Comparison of ENCODE assay signal across 9 mouse cellular contexts in genomic region chr4:41708192-41708745, GRCm38 (mm10). TPM values are rescaled to one million over a fixed set of nuclear protein-coding genes. Genes with fewer than 3 reads are reported as not detected.
DNase-seq lines count a peak whose midpoint lies in the region; ATAC-seq and TF ChIP-seq lines count a peak whose summit lies in the region.
"Had no signal": no experiment of that assay in that cellular context is flagged by ENCODE, and none has a peak within 500 bp of the region (broad histone marks: within the 10 kb centered on the region; RNA-seq: fewer than 3 reads in every experiment).

No protein-coding gene starts in this region.

- H3K4me3 ChIP-seq in forebrain, embryonic 12.5 days (replicated peaks), result no peak overlapping the region
- no peak overlapping the region for H3K4me3 ChIP-seq in forebrain, embryonic 10.5 days
- no peak overlapping the region for H3K4me3 ChIP-seq in lung, adult 2 months (replicated peaks; ENCODE audit: extremely low read depth, low read depth, low read length)
- H3K4me3 ChIP-seq in embryonic facial prominence, embryonic 10.5 days, result no peak overlapping the region

- H3K9me3 ChIP-seq in forebrain, embryonic 12.5 days, result no peaks in the 10 kb centered on the region
- H3K9me3 ChIP-seq in forebrain, embryonic 10.5 days, result no peaks in the 10 kb centered on the region
- no peaks in the 10 kb centered on the region for H3K9me3 ChIP-seq in embryonic facial prominence, embryonic 10.5 days

- peak; percentile 10; the same call in 1 of the 2 replicates for TF ChIP-seq CTCF in lung, adult 2 months (IDR thresholded peaks at IDR 0.05; ENCODE audit: insufficient read depth, low read length)

- no peak for TF ChIP-seq POLR2A in lung, adult 2 months (IDR thresholded peaks at IDR 0.05; ENCODE audit: borderline replicate concordance, extremely low read depth, low read depth, low read length)

- 0 out of 2 replicates have a peak overlapping the region, but pooled peaks have one; percentile 59 for H3K27ac ChIP-seq in forebrain, embryonic 12.5 days
- no peak overlapping the region; the same call in 1 of the 2 replicates for H3K27ac ChIP-seq in forebrain, embryonic 10.5 days
- H3K27ac ChIP-seq in embryonic facial prominence, embryonic 10.5 days (replicated peaks), result peak overlapping the region; percentile 16; the same call in 1 of the 2 replicates

- H3K36me3 ChIP-seq in forebrain, embryonic 12.5 days (replicated peaks), result peaks cover 8% of the 10 kb centered on the region
- H3K36me3 ChIP-seq in forebrain, embryonic 10.5 days (replicated peaks), result peaks cover 24% of the 10 kb centered on the region
- H3K36me3 ChIP-seq in embryonic facial prominence, embryonic 10.5 days (replicated peaks), result peaks cover 21% of the 10 kb centered on the region

- WGBS in forebrain, embryonic 12.5 days, result 43% methylated on average over 8 of the region's 8 CpGs
- WGBS in forebrain, embryonic 10.5 days, result 45% methylated on average over 8 of the region's 8 CpGs
- 33% methylated on average over 8 of the region's 8 CpGs for WGBS in lung, adult 2 months
- 39% methylated on average over 8 of the region's 8 CpGs for WGBS in embryonic facial prominence, embryonic 10.5 days

- H3K9ac ChIP-seq in forebrain, embryonic 12.5 days, result no peak overlapping the region

- no peak for ATAC-seq in forebrain, embryonic 12.5 days (ENCODE audit: low FRiP score)
- no peak for ATAC-seq in erythroblast, adult 5-6 weeks (replicated peaks; ENCODE audit: low FRiP score, poor library complexity, severe bottlenecking)

- H3K4me1 ChIP-seq in forebrain, embryonic 12.5 days, result peaks cover 64% of the 10 kb centered on the region
- peaks cover 70% of the 10 kb centered on the region for H3K4me1 ChIP-seq in forebrain, embryonic 10.5 days
- H3K4me1 ChIP-seq in lung, adult 2 months (ENCODE audit: control insufficient read depth, insufficient read depth, low read length), result peaks cover 7% of the 10 kb centered on the region
- H3K4me1 ChIP-seq in embryonic facial prominence, embryonic 10.5 days, result peaks cover 73% of the 10 kb centered on the region

- H3K27me3 ChIP-seq in forebrain, embryonic 12.5 days, result peaks cover 24% of the 10 kb centered on the region
- peaks cover 42% of the 10 kb centered on the region for H3K27me3 ChIP-seq in forebrain, embryonic 10.5 days (ENCODE audit: poor library complexity, severe bottlenecking)
- H3K27me3 ChIP-seq in embryonic facial prominence, embryonic 10.5 days (replicated peaks; ENCODE audit: low read depth, poor library complexity, severe bottlenecking), result peaks cover 45% of the 10 kb centered on the region

- no peak for DNase-seq in forebrain, embryonic 10.5 days (ENCODE audit: extremely low spot score, low spot score)
- peak; percentile 31 for DNase-seq in lung, adult 2 months
- DNase-seq in lung, adult 18-20 months, result no peak
- DNase-seq in embryonic facial prominence, embryonic 10.5 days (ENCODE audit: low spot score), result no peak
- peak; percentile 77 for DNase-seq in lung, postnatal 10 days
- DNase-seq in gastrocnemius, postnatal 10 days, result no peak

- no peak overlapping the region for H3K4me2 ChIP-seq in forebrain, embryonic 12.5 days

RNA-seq across cellular contexts. Expression of gene Rpp25l, which starts 5.1 kb away (rescaled TPM):
- polyA plus RNA-seq in forebrain, embryonic 12.5 days (2016; fragmentation: Nextera tagmentation; extraction: Ambion mirVana), result 77.0 and 79.1 TPM in 2 replicates
- 97.3 and 98.1 TPM in 2 replicates for polyA plus RNA-seq in forebrain, embryonic 10.5 days (2016; fragmentation: Nextera tagmentation; extraction: Ambion mirVana)
- polyA plus RNA-seq in lung, adult 2 months (2012; rRNA removed), result 42.8 and 44.3 TPM in 2 replicates
- polyA plus RNA-seq in embryonic facial prominence, embryonic 10.5 days (2016; fragmentation: Nextera tagmentation; extraction: Ambion mirVana), result 91.2 and 91.9 TPM in 2 replicates
- total RNA-seq in erythroblast, adult 5-6 weeks (2015; ENCODE audit: low replicate concordance), result 6.3 and 9.6 TPM in 2 replicates
- 2.5 and 4.7 TPM in 2 replicates for total RNA-seq in erythroblast, adult 5-6 weeks (2017; ENCODE audit: low replicate concordance)
- total RNA-seq in gastrocnemius, postnatal 10 days (2021), result 10 to 100 TPM; 31.5 to 41.4 TPM

RNA-seq across cellular contexts. Expression of gene Il11ra1, which starts 8.5 kb away (rescaled TPM):
- polyA plus RNA-seq in forebrain, embryonic 12.5 days (2016; fragmentation: Nextera tagmentation; extraction: Ambion mirVana), result 56.6 and 62.1 TPM in 2 replicates
- polyA plus RNA-seq in forebrain, embryonic 10.5 days (2016; fragmentation: Nextera tagmentation; extraction: Ambion mirVana), result 82.0 and 90.0 TPM in 2 replicates
- polyA plus RNA-seq in lung, adult 2 months (2012; rRNA removed), result 107 and 109 TPM in 2 replicates
- polyA plus RNA-seq in embryonic facial prominence, embryonic 10.5 days (2016; fragmentation: Nextera tagmentation; extraction: Ambion mirVana), result 146 and 188 TPM in 2 replicates
- total RNA-seq in erythroblast, adult 5-6 weeks (2015; ENCODE audit: low replicate concordance), result 4.6 and 7.5 TPM in 2 replicates
- 8.2 and 18.1 TPM in 2 replicates for total RNA-seq in erythroblast, adult 5-6 weeks (2017; ENCODE audit: low replicate concordance)
- 10 to 100 TPM; 74.3 to 75.3 TPM for total RNA-seq in gastrocnemius, postnatal 10 days (2021)

RNA-seq across cellular contexts. Expression of gene Cntfr, which starts 11.4 kb away (rescaled TPM):
- 21.9 and 28.3 TPM in 2 replicates for polyA plus RNA-seq in forebrain, embryonic 12.5 days (2016; fragmentation: Nextera tagmentation; extraction: Ambion mirVana)
- polyA plus RNA-seq in forebrain, embryonic 10.5 days (2016; fragmentation: Nextera tagmentation; extraction: Ambion mirVana), result 19.4 and 21.9 TPM in 2 replicates
- polyA plus RNA-seq in lung, adult 2 months (2012; rRNA removed), result 10.5 and 14.0 TPM in 2 replicates
- polyA plus RNA-seq in embryonic facial prominence, embryonic 10.5 days (2016; fragmentation: Nextera tagmentation; extraction: Ambion mirVana), result 8.6 and 11.1 TPM in 2 replicates
- not detected in 2 replicates for total RNA-seq in erythroblast, adult 5-6 weeks (2015; ENCODE audit: low replicate concordance)
- not detected in 2 replicates for total RNA-seq in erythroblast, adult 5-6 weeks (2017; ENCODE audit: low replicate concordance)
- total RNA-seq in gastrocnemius, postnatal 10 days (2021), result 10 to 100 TPM; 20.1 to 28.2 TPM

RNA-seq across cellular contexts. Expression of gene Dctn3, which starts 14.7 kb away (rescaled TPM):
- polyA plus RNA-seq in forebrain, embryonic 12.5 days (2016; fragmentation: Nextera tagmentation; extraction: Ambion mirVana), result 159 and 179 TPM in 2 replicates
- 141 and 142 TPM in 2 replicates for polyA plus RNA-seq in forebrain, embryonic 10.5 days (2016; fragmentation: Nextera tagmentation; extraction: Ambion mirVana)
- polyA plus RNA-seq in lung, adult 2 months (2012; rRNA removed), result 44.3 and 45.0 TPM in 2 replicates
- 133 and 140 TPM in 2 replicates for polyA plus RNA-seq in embryonic facial prominence, embryonic 10.5 days (2016; fragmentation: Nextera tagmentation; extraction: Ambion mirVana)
- total RNA-seq in erythroblast, adult 5-6 weeks (2015; ENCODE audit: low replicate concordance), result 22.8 and 26.7 TPM in 2 replicates
- total RNA-seq in erythroblast, adult 5-6 weeks (2017; ENCODE audit: low replicate concordance), result 30.0 and 37.1 TPM in 2 replicates
- total RNA-seq in gastrocnemius, postnatal 10 days (2021), result 10 to 100 TPM; 44.3 to 57.6 TPM

RNA-seq across cellular contexts. Expression of gene Arid3c, which starts 22.7 kb away (rescaled TPM):
- polyA plus RNA-seq in forebrain, embryonic 12.5 days (2016; fragmentation: Nextera tagmentation; extraction: Ambion mirVana), result 0.42 and 0.46 TPM in 2 replicates
- 1.1 and 1.4 TPM in 2 replicates for polyA plus RNA-seq in forebrain, embryonic 10.5 days (2016; fragmentation: Nextera tagmentation; extraction: Ambion mirVana)
- polyA plus RNA-seq in lung, adult 2 months (2012; rRNA removed), result not detected in 2 replicates
- 0.50 and 0.86 TPM in 2 replicates for polyA plus RNA-seq in embryonic facial prominence, embryonic 10.5 days (2016; fragmentation: Nextera tagmentation; extraction: Ambion mirVana)
- total RNA-seq in erythroblast, adult 5-6 weeks (2015; ENCODE audit: low replicate concordance), result not detected in 2 replicates
- total RNA-seq in erythroblast, adult 5-6 weeks (2017; ENCODE audit: low replicate concordance), result not detected in 2 replicates
- not detected for total RNA-seq in gastrocnemius, postnatal 10 days (2021)
- total RNA-seq: heart, postnatal 14 days had no signal

Comparison
In these comparisons a context has a peak if more than half of its experiments do, and no peak if none do; other contexts are left out.
1. DNase-seq: peak in lung, adult 2 months (single experiment) and lung, postnatal 10 days (single experiment); none in forebrain, embryonic 10.5 days (single experiment), lung, adult 18-20 months (0 of 2), embryonic facial prominence, embryonic 10.5 days (single experiment) and gastrocnemius, postnatal 10 days (single experiment).